Comparison of ENCODE assay signal across 8 mouse cellular contexts in genomic region chr5:114593949-114594348, GRCm38 (mm10). TPM values are rescaled to one million over a fixed set of nuclear protein-coding genes. Genes with fewer than 3 reads are reported as not detected.
A peak's percentile ranks its signal among the peaks of the same experiment; 100 is the strongest.
DNase-seq lines count a peak whose midpoint lies in the region; ATAC-seq and TF ChIP-seq lines count a peak whose summit lies in the region.
"Had no signal": no experiment of that assay in that cellular context is flagged by ENCODE, and none has a peak within 500 bp of the region (broad histone marks: within the 10 kb centered on the region; RNA-seq: fewer than 3 reads in every experiment).

No protein-coding gene starts in this region.

- H3K9ac ChIP-seq in lung, postnatal 0 days (replicated peaks; ENCODE audit: low read depth): no peak overlapping the region
- H3K9ac ChIP-seq in hindbrain, embryonic 13.5 days: no peak overlapping the region
- peak overlapping the region; percentile 64 for H3K9ac ChIP-seq in kidney, embryonic 16.5 days (replicated peaks; ENCODE audit: low read length)
- H3K9ac ChIP-seq in neural tube, embryonic 15.5 days (replicated peaks): no peak overlapping the region

- H3K36me3 ChIP-seq in lung, postnatal 0 days (ENCODE audit: insufficient read depth, low read length): no peaks in the 10 kb centered on the region
- H3K36me3 ChIP-seq in hindbrain, embryonic 13.5 days: peaks cover 15% of the 10 kb centered on the region
- peaks cover 3% of the 10 kb centered on the region; the same call in 1 of the 2 replicates for H3K36me3 ChIP-seq in kidney, embryonic 16.5 days (ENCODE audit: insufficient read depth, low read length)
- 0 out of 2 replicates have a peak, but pooled peaks cover 5% of the 10 kb centered on the region for H3K36me3 ChIP-seq in neural tube, embryonic 15.5 days

- H3K9me3 ChIP-seq in lung, postnatal 0 days (ENCODE audit: low read length): no peaks in the 10 kb centered on the region
- H3K9me3 ChIP-seq in hindbrain, embryonic 13.5 days: no peaks in the 10 kb centered on the region
- no peaks in the 10 kb centered on the region for H3K9me3 ChIP-seq in kidney, embryonic 16.5 days (ENCODE audit: low read length)
- no peaks in the 10 kb centered on the region for H3K9me3 ChIP-seq in neural tube, embryonic 15.5 days (replicated peaks)

- no peak for TF ChIP-seq CTCF in lung, postnatal 0 days (IDR thresholded peaks at IDR 0.05)

- H3K27me3 ChIP-seq in lung, postnatal 0 days (replicated peaks; ENCODE audit: insufficient read depth, low read length): no peaks in the 10 kb centered on the region
- 0 out of 2 replicates have a peak, but pooled peaks cover 3% of the 10 kb centered on the region for H3K27me3 ChIP-seq in hindbrain, embryonic 13.5 days
- H3K27me3 ChIP-seq in kidney, embryonic 16.5 days (ENCODE audit: insufficient read depth, low read length): no peaks in the 10 kb centered on the region
- H3K27me3 ChIP-seq in neural tube, embryonic 15.5 days (replicated peaks): no peaks in the 10 kb centered on the region

- DNase-seq in lung, postnatal 0 days (ENCODE audit: low spot score): no peak
- no peak for DNase-seq in lung, postnatal 36 days
- no peak for DNase-seq in layer of hippocampus, postnatal 25 days (ENCODE audit: extremely low spot score in 1 of 2, low spot score in 1 of 2)
- DNase-seq in T-cell, adult 2 months (ENCODE audit: low spot score): no peak

- peak overlapping the region; percentile 32 for H3K4me2 ChIP-seq in lung, postnatal 0 days (replicated peaks; ENCODE audit: low read depth, low read length)
- no peak overlapping the region for H3K4me2 ChIP-seq in hindbrain, embryonic 13.5 days
- H3K4me2 ChIP-seq in kidney, embryonic 16.5 days (replicated peaks; ENCODE audit: low read depth, low read length): peak overlapping the region; percentile 37
- no peak overlapping the region for H3K4me2 ChIP-seq in neural tube, embryonic 15.5 days

- H3K4me1 ChIP-seq in lung, postnatal 0 days (ENCODE audit: insufficient read depth, low read depth, low read length): peaks cover 43% of the 10 kb centered on the region
- peaks cover 75% of the 10 kb centered on the region for H3K4me1 ChIP-seq in hindbrain, embryonic 13.5 days (replicated peaks)
- H3K4me1 ChIP-seq in kidney, embryonic 16.5 days (ENCODE audit: insufficient read depth, low read length): peaks cover 95% of the 10 kb centered on the region
- H3K4me1 ChIP-seq in neural tube, embryonic 15.5 days: peaks cover 75% of the 10 kb centered on the region

- H3K4me3 ChIP-seq in lung, postnatal 0 days (ENCODE audit: low read depth, low read length): no peak overlapping the region
- no peak overlapping the region for H3K4me3 ChIP-seq in hindbrain, embryonic 13.5 days
- H3K4me3 ChIP-seq in kidney, embryonic 16.5 days (ENCODE audit: low read length): no peak overlapping the region
- no peak overlapping the region for H3K4me3 ChIP-seq in neural tube, embryonic 15.5 days (replicated peaks)
- H3K4me3 ChIP-seq: myocyte had no signal

- 53% methylated on average over 5 of the region's 5 CpGs for WGBS in lung, postnatal 0 days
- WGBS in hindbrain, embryonic 13.5 days: 88% methylated on average over 5 of the region's 5 CpGs
- WGBS in kidney, embryonic 16.5 days: 65% methylated on average over 5 of the region's 5 CpGs
- 90% methylated on average over 5 of the region's 5 CpGs for WGBS in neural tube, embryonic 15.5 days

- peak overlapping the region; percentile 88 for H3K27ac ChIP-seq in lung, postnatal 0 days (ENCODE audit: low read length)
- H3K27ac ChIP-seq in hindbrain, embryonic 13.5 days: peak overlapping the region; percentile 44; the same call in 1 of the 2 replicates
- H3K27ac ChIP-seq in kidney, embryonic 16.5 days (ENCODE audit: low read length): peak overlapping the region; percentile 98
- peak overlapping the region; percentile 76; the same call in 1 of the 2 replicates for H3K27ac ChIP-seq in neural tube, embryonic 15.5 days (replicated peaks)

- TF ChIP-seq EP300 in lung, postnatal 0 days (IDR thresholded peaks at IDR 0.05): no peak

- ATAC-seq in lung, postnatal 0 days: no peak
- no peak for ATAC-seq in hindbrain, embryonic 13.5 days (ENCODE audit: low FRiP score)
- no peak for ATAC-seq in kidney, embryonic 16.5 days (ENCODE audit: low FRiP score, low TSS enrichment)
- ATAC-seq in neural tube, embryonic 15.5 days (ENCODE audit: low FRiP score): no peak

RNA-seq across cellular contexts. Expression of gene Fam222a, which starts 26.1 kb away (rescaled TPM):
- 1.9 and 2.3 TPM in 2 replicates for polyA plus RNA-seq in lung, postnatal 0 days (2015; fragmentation: Nextera tagmentation; extraction: Ambion mirVana)
- 5.8 and 6.4 TPM in 2 replicates for polyA plus RNA-seq in hindbrain, embryonic 13.5 days (2015; fragmentation: Nextera tagmentation; extraction: Ambion mirVana)
- 4.1 and 4.5 TPM in 2 replicates for polyA plus RNA-seq in kidney, embryonic 16.5 days (2015; fragmentation: Nextera tagmentation; extraction: Ambion mirVana)
- polyA plus RNA-seq in neural tube, embryonic 15.5 days (2015; fragmentation: Nextera tagmentation; extraction: Ambion mirVana): 4.7 and 5.3 TPM in 2 replicates
- total RNA-seq in layer of hippocampus, postnatal 25 days (2021): 1 to 10 TPM; 5.1 to 6.6 TPM

Comparison
In these comparisons a context has a peak if more than half of its experiments do, and no peak if none do; other contexts are left out.
1. H3K27ac ChIP-seq: peak in every context shown above with its lines; median percentile 98 in kidney, embryonic 16.5 days; 88 in lung, postnatal 0 days; 76 in neural tube, embryonic 15.5 days; 44 in hindbrain, embryonic 13.5 days.
2. H3K4me2 ChIP-seq: peak in lung, postnatal 0 days (single experiment) and kidney, embryonic 16.5 days (single experiment); none in hindbrain, embryonic 13.5 days (single experiment) and neural tube, embryonic 15.5 days (single experiment).